Mouse (Mus musculus): Measurements from ENCODE around the gene Pex7. TPM values are rescaled to one million over a fixed set of nuclear protein-coding genes. Genes with fewer than 3 reads are reported as not detected.

The Pex7 gene
- polyA plus RNA-seq, 1 experiment from 2014 or later = 41.3 TPM

DNA sequence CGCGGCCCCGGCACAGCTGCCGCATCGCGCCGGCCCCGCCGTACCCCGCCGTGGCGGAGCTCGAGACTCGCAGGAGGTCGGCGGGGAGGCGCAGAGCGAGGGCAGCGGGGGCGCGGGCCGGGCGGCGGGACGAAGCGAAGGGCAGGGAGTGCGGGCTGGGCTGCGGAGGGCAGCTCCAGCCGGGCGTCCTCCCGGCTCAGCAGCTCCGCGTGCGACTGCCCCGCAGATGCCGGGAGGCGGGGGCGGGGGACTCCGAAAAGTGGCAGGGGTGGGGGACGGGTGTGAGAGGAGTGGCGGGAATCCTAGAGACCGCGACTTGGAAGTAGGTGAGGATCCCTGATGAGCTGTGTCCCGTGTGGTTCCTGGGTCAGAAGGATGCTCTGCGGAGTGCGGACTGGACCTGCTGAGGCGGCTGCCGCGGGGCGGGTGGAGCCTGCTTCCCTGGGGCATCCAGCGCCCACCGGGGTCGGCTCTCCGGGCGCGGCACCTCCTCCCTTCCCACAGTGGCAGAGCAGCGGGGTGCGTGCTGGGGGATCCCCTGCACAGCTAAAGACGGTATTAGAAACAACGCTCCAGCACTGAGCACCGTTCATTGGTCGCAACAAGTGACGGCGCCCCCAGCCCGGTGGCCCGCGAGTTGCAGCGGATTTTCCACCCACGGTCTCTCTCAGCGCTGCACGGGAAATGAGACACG is 56.3 kb downstream of the Pex7 start, which contains the start of gene Slc35d3:
Gene Slc35d3, minus strand, starts transcription at position 462 of the 694 bp plus-strand sequence.
- Histone ChIP-seq H3K9me3 (ENCODE audit: control insufficient read depth, low read length) (no peaks in the 10 kb centered on the region), H3K4me2 (ENCODE audit: low read length) (peak within 1 kb of the TSS; percentile 99), H3K4me1 (replicated peaks; ENCODE audit: control insufficient read depth, insufficient read depth, low read length) (peaks cover 8% of the 10 kb centered on the region), H3K36me3 (ENCODE audit: control insufficient read depth, insufficient read depth, low read length) (no peaks in the 10 kb centered on the region), H3K4me3 (ENCODE audit: low read depth, low read length) (peak within 1 kb of the TSS; percentile 51), H3K9ac (ENCODE audit: low read length) (0 out of 2 replicates have a peak within 1 kb of the TSS, but pooled peaks have one; percentile 13), H3K27ac (ENCODE audit: low read depth) (no peak within 1 kb of the TSS; the same call in 1 of the 2 replicates), H3K27me3 (replicated peaks; ENCODE audit: control insufficient read depth, insufficient read depth, low read length) (peaks cover 63% of the 10 kb centered on the region)
- DNase-seq (ENCODE audit: low spot score) (peak; percentile 76), ATAC-seq (replicated peaks; ENCODE audit: low FRiP score, low TSS enrichment, low read depth) (0 out of 2 replicates have a peak, but pooled peaks have one; percentile 42)
- WGBS = under 1% methylated on average over 70 of the region's 72 CpGs

DNA sequence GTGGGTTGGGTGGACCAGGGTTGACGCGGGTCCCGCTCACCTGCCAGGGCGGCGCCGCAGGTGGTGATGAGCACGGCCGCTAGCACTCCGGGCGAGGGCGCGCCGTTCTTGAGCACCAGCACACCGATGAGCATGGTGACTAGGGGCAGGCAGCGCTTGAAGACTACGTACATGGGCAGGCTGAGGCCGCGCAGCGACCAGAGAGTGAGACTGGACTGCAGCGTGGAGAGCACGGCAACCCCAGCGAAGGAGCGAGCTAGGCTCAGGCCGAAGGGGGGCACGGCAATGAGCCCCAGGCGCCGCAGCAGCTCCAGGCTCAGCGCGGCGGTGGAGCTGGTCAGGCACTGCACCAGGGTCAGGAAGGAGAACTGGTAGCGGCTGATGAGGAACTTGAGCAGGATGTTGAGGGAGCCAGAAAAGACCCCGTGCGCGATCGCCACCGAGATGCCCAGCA is 56.9 kb downstream of the Pex7 start:
- 1% methylated on average over 36 of the region's 36 CpGs for WGBS
- ATAC-seq (replicated peaks; ENCODE audit: low FRiP score, low TSS enrichment, low read depth) = peak; percentile 57
- peaks cover 63% of the 10 kb centered on the region for H3K27me3 ChIP-seq (replicated peaks; ENCODE audit: control insufficient read depth, insufficient read depth, low read length)
- no peaks in the 10 kb centered on the region for H3K36me3 ChIP-seq (ENCODE audit: control insufficient read depth, insufficient read depth, low read length)
- H3K9ac ChIP-seq (ENCODE audit: low read length) = 0 out of 2 replicates have a peak overlapping the region, but pooled peaks have one; percentile 13
- peak overlapping the region; percentile 51 for H3K4me3 ChIP-seq (ENCODE audit: low read depth, low read length)
- DNase-seq (ENCODE audit: low spot score) = peak; percentile 81
- no peak overlapping the region; the same call in 1 of the 2 replicates for H3K27ac ChIP-seq (ENCODE audit: low read depth)
- peaks cover 8% of the 10 kb centered on the region for H3K4me1 ChIP-seq (replicated peaks; ENCODE audit: control insufficient read depth, insufficient read depth, low read length)
- no peaks in the 10 kb centered on the region for H3K9me3 ChIP-seq (ENCODE audit: control insufficient read depth, low read length)
- H3K4me2 ChIP-seq (ENCODE audit: low read length) = peak overlapping the region; percentile 99

DNA sequence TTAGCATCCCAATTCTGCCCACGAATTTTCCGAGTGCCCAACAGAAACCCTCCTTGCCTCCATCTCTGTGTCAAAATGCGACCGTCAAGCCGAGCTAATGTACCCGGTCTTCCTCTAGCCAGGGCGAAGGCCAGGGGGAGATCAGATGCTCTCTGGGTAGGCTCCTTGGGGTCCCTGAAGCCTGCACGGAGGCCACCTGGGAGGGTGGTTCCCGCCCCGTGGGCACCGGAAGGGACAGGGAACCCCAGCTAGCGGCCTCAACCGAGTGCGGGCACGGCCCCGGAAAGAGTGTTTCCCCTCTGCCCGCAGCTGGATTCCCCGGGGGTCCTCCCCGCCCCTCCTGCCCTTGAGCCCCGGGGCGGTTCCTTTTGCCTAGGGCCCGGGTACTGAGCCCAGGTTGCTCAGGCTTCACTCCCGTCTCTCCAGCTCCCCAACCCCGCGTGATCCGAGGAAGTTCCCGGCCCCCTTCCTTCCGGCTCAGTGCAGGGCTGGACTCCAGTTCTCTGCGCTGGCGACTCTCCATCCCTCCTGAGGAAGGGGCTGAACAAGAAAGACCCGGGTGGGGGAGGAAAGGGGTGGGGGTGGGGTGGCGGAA is 57.6 kb downstream of the Pex7 start:
- Histone ChIP-seq H3K27ac (ENCODE audit: low read depth) (no peak overlapping the region), H3K4me2 (ENCODE audit: low read length) (peak overlapping the region; percentile 99), H3K27me3 (replicated peaks; ENCODE audit: control insufficient read depth, insufficient read depth, low read length) (peaks cover 63% of the 10 kb centered on the region), H3K9ac (ENCODE audit: low read length) (peak overlapping the region; percentile 37), H3K4me3 (ENCODE audit: low read depth, low read length) (peak overlapping the region; percentile 51), H3K9me3 (ENCODE audit: control insufficient read depth, low read length) (no peaks in the 10 kb centered on the region), H3K36me3 (ENCODE audit: control insufficient read depth, insufficient read depth, low read length) (no peaks in the 10 kb centered on the region), H3K4me1 (replicated peaks; ENCODE audit: control insufficient read depth, insufficient read depth, low read length) (peaks cover 8% of the 10 kb centered on the region)
- DNase-seq (ENCODE audit: low spot score) (peak; percentile 79), ATAC-seq (replicated peaks; ENCODE audit: low FRiP score, low TSS enrichment, low read depth) (no peak; the same call in 1 of the 2 replicates)
- WGBS = under 1% methylated on average over 30 of the region's 32 CpGs

DNA sequence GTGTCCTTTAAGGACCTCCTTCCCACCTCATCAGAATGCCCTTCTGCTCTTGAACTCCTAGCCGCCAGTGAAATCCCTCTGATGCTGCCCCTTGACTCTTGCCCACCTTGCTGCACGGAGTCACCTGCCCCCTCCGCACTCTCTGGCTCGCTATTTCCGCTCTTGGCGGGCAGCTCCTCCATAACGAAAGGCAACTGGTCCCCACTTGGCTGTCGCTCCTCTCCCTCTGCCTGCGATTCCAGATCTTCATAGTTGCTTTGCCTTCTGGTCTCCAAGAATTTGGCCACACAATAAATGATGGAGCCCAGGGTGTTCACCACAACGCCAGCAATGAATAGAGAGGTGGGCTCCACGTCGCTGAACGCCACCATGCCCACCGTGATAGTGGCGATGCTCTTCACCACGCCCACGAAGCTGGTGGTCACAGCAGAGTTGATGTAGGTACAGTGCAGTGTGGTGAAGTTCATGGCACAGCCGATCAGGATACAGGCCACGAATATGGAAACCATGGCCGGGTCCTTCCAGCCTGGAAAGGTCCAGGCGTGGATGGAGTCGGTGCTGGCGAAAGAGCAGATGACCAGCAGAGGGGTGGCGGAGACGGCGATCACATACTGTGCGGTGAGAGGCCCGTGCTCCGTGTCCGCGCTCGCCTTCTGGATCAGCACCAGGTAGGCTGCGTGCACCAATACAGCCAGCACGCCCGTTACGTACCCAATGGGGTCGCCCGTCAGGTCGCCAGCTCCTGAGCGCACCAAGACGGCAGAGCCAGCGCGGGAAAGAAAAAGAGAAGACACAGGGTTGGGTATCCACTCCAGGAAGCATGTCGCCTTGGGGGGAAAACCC is 58.3 kb downstream of the Pex7 start:
- peak overlapping the region; percentile 51 for H3K4me3 ChIP-seq (ENCODE audit: low read depth, low read length)
- no peaks in the 10 kb centered on the region for H3K9me3 ChIP-seq (ENCODE audit: control insufficient read depth, low read length)
- peaks cover 59% of the 10 kb centered on the region for H3K27me3 ChIP-seq (replicated peaks; ENCODE audit: control insufficient read depth, insufficient read depth, low read length)
- H3K36me3 ChIP-seq (ENCODE audit: control insufficient read depth, insufficient read depth, low read length) = no peaks in the 10 kb centered on the region
- DNase-seq (ENCODE audit: low spot score) (peak; percentile 65), ATAC-seq (replicated peaks; ENCODE audit: low FRiP score, low TSS enrichment, low read depth) (0 out of 2 replicates have a peak, but pooled peaks have one; percentile 19)
- H3K27ac ChIP-seq (ENCODE audit: low read depth) = no peak overlapping the region
- peaks cover 8% of the 10 kb centered on the region for H3K4me1 ChIP-seq (replicated peaks; ENCODE audit: control insufficient read depth, insufficient read depth, low read length)
- WGBS = 6% methylated on average over 44 of the region's 44 CpGs
- H3K9ac ChIP-seq (ENCODE audit: low read length) = no peak overlapping the region
- H3K4me2 ChIP-seq (ENCODE audit: low read length) = peak overlapping the region; percentile 99

DNA sequence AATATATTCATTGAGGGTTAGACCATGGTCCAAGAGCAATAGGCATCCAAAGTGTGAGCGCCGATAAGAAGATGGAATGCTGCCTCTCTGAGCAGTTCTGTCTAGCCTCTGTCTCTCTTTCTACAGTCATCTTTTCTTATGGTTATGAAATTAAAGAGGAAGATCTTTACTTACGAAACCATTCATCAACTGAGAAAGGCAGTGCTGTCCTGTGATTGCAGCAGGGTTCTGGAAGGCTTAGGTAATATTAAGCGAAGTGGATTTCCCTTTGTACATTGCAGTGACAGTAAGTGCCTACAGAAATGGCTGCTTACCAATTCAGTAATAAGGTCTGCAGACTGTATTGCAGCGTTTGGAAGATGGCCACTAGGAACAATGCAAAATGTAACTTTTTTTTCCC is 67.7 kb downstream of the Pex7 start:
- Histone ChIP-seq H3K9me3 (ENCODE audit: control insufficient read depth, low read length) (no peaks in the 10 kb centered on the region), H3K27ac (ENCODE audit: low read depth) (no peak overlapping the region), H3K4me3 (ENCODE audit: low read depth, low read length) (no peak overlapping the region), H3K4me1 (replicated peaks; ENCODE audit: control insufficient read depth, insufficient read depth, low read length) (no peaks in the 10 kb centered on the region), H3K9ac (ENCODE audit: low read length) (no peak overlapping the region), H3K4me2 (ENCODE audit: low read length) (no peak overlapping the region), H3K27me3 (replicated peaks; ENCODE audit: control insufficient read depth, insufficient read depth, low read length) (no peaks in the 10 kb centered on the region), H3K36me3 (ENCODE audit: control insufficient read depth, insufficient read depth, low read length) (no peaks in the 10 kb centered on the region)
- no peak for ATAC-seq (replicated peaks; ENCODE audit: low FRiP score, low TSS enrichment, low read depth)
- no peak for DNase-seq (ENCODE audit: low spot score)
- 88% methylated on average over 5 of the region's 5 CpGs for WGBS

DNA sequence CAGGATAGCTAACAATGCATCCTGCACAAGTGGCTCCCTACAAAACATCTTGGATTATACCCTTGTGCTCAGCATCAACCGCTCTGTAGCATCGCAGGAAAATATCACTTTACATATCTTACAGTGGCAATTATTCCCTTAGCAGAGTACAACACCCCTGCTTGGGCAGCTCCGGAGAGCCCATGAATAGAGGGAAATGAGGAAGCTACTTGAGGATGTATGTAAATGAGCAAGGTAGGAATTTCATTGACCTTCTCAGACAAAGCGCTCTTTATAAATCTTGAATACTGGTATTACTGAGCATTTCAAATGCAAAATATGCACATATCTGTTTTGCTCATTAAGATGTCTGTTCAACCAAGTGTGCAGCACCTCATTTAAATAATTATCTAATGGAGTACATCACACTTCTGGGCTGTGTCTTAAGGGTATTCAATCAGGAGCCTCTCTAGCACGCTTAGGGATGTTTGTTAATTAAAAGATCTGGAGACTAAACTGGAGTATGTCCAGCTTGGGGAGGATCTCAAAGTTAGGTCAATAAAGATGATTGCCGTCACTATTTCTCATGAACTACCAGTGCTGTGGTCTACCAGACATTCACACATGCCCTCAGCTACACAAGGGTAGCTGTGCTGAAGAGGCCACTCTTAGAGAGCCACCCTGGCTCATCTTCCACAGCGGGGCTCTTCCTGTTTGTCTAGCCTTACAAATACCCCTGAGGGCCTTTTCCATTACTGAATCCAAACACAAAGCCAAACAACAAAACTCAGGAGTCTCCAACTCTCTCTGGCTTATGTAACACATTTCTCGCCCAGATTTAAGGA is 71.4 kb downstream of the Pex7 start:
- WGBS = 79% methylated on average over 8 of the region's 8 CpGs
- no peak overlapping the region for H3K9ac ChIP-seq (ENCODE audit: low read length)
- H3K4me3 ChIP-seq (ENCODE audit: low read depth, low read length) = no peak overlapping the region
- ATAC-seq (replicated peaks; ENCODE audit: low FRiP score, low TSS enrichment, low read depth) (no peak), DNase-seq (ENCODE audit: low spot score) (no peak)
- H3K9me3 ChIP-seq (ENCODE audit: control insufficient read depth, low read length) = no peaks in the 10 kb centered on the region
- no peak overlapping the region for H3K27ac ChIP-seq (ENCODE audit: low read depth)
- no peaks in the 10 kb centered on the region for H3K36me3 ChIP-seq (ENCODE audit: control insufficient read depth, insufficient read depth, low read length)
- no peak overlapping the region for H3K4me2 ChIP-seq (ENCODE audit: low read length)
- no peaks in the 10 kb centered on the region for H3K4me1 ChIP-seq (replicated peaks; ENCODE audit: control insufficient read depth, insufficient read depth, low read length)
- H3K27me3 ChIP-seq (replicated peaks; ENCODE audit: control insufficient read depth, insufficient read depth, low read length) = no peaks in the 10 kb centered on the region

DNA sequence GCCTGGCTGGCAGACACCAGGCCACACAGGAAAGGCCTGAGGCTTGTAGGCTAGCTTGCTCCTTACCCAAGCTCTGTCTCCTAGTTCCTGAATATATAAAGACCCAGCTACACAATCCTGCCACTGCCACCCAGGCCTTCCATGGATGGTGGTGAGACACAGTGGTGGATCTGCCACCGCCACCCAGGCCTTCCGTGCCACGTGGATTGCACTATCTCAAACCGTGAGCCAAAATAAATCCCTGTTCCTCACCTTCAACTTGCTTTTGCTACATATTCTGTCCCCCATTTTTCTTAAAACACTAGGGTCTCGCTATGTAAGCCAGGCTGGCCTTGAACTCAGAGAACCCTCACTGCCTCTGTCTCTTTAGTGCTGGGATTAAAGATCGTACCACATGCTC is 73.3 kb downstream of the Pex7 start:
- H3K27ac ChIP-seq (ENCODE audit: low read depth) = no peak overlapping the region
- H3K9ac ChIP-seq (ENCODE audit: low read length) = no peak overlapping the region
- no peak overlapping the region for H3K4me3 ChIP-seq (ENCODE audit: low read depth, low read length)
- WGBS = 92% methylated on average over 6 of the region's 6 CpGs
- no peak overlapping the region for H3K4me2 ChIP-seq (ENCODE audit: low read length)
- no peak for ATAC-seq (replicated peaks; ENCODE audit: low FRiP score, low TSS enrichment, low read depth)
- DNase-seq (ENCODE audit: low spot score) = no peak
- H3K36me3 ChIP-seq (ENCODE audit: control insufficient read depth, insufficient read depth, low read length) = no peaks in the 10 kb centered on the region
- H3K9me3 ChIP-seq (ENCODE audit: control insufficient read depth, low read length) = no peaks in the 10 kb centered on the region
- H3K4me1 ChIP-seq (replicated peaks; ENCODE audit: control insufficient read depth, insufficient read depth, low read length) = no peaks in the 10 kb centered on the region
- no peaks in the 10 kb centered on the region for H3K27me3 ChIP-seq (replicated peaks; ENCODE audit: control insufficient read depth, insufficient read depth, low read length)
